Mouse (Mus musculus): ENCODE measurements around the gene Csde1.

DNA sequence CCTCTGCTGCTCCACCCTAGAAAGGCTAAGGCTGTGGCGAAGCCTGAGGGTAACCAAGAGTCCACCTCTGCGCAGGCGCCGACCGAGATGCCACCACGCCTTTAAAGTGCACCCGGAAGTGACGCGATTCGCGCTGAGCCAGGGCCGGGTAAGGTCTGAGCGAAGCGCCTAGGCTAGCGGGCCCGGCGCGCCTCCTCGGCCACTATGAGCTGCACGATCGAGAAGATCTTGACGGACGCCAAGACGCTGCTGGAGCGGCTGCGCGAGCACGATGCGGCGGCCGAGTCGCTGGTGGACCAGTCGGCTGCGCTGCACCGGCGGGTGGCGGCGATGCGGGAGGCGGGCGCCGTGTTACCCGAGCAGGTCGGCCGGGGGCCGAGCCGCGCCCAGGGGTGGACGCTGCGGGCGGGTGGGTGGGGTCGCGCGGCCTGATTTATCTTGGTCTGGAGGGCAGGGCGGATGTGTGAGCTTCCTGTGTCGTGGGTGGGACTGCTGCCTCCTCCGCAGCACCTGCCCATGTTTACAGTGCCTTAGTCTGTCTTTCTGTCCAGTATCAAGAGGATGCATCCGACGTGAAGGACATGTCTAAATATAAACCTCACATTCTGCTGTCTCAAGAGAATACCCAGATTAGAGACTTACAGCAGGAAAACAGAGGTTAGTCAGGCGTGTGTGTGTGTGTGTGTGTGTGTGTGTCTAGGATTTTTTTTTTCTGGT, 24.5 kb upstream of the Csde1 start, which contains the start of gene Sike1:
- TF ChIP-seq CTCF (IDR thresholded peaks at IDR 0.05; ENCODE audit: control insufficient read depth, insufficient read depth, insufficient replicate concordance, low read depth, low read length) (0 out of 2 replicates have a peak, but pooled peaks have one; percentile 13), POLR2A (IDR thresholded peaks at IDR 0.05; ENCODE audit: control insufficient read depth, low read depth, low read length) (peak; percentile 96)

Measured in testis, adult 2 months (tissue).